Mouse (Mus musculus) effector memory CD4-positive, alpha-beta T cell, adult 5 months (primary cell): Measurements from ENCODE around the gene Kantr. TPM values are rescaled to one million over a fixed set of nuclear protein-coding genes. Genes with fewer than 3 reads are reported as not detected.

Source experiments
- polyA plus RNA-seq: library from polyadenylated mRNA; unstranded; fragments of 100-300 nt; shearing (Covaris generic); gene quantifications from one replicate; pipeline ENCODE4 v1.2.1, GENCODE M21; 2017

The Kantr gene
- 13.4 TPM for polyA plus RNA-seq

GRCm38 (mm10) chrX:152326996-152327688 lies at the start of gene Kantr:
TSS of gene Kantr (minus strand) at chrX:152327495.

GRCm38 (mm10) chrX:152368397-152369273 lies 41.3 kb upstream of the Kantr start, which contains the start of gene Gpr173:
TSS of gene Gpr173 (minus strand) at chrX:152368704.

GRCm38 (mm10) chrX:152342358-152342901 lies 15.1 kb upstream of the Kantr start, which contains the start of gene Tspyl2:
TSS of gene Tspyl2 (minus strand) at chrX:152342425.

Other genes with a start within 250 kb of the Kantr start
- not detected for gene Iqsec2, start 183.2 kb downstream of the Kantr start, polyA plus RNA-seq
- 51.0 TPM for gene Kdm5c, start 94.5 kb downstream of the Kantr start, polyA plus RNA-seq
- 48.4 TPM for gene Tspyl2, start 14.9 kb upstream of the Kantr start, polyA plus RNA-seq
- not detected for gene Gpr173, start 41.2 kb upstream of the Kantr start, polyA plus RNA-seq
- not detected for gene Cldn34a, start 235.8 kb upstream of the Kantr start, polyA plus RNA-seq